Mouse (Mus musculus): ENCODE results near the gene Gm11213.

DNA sequence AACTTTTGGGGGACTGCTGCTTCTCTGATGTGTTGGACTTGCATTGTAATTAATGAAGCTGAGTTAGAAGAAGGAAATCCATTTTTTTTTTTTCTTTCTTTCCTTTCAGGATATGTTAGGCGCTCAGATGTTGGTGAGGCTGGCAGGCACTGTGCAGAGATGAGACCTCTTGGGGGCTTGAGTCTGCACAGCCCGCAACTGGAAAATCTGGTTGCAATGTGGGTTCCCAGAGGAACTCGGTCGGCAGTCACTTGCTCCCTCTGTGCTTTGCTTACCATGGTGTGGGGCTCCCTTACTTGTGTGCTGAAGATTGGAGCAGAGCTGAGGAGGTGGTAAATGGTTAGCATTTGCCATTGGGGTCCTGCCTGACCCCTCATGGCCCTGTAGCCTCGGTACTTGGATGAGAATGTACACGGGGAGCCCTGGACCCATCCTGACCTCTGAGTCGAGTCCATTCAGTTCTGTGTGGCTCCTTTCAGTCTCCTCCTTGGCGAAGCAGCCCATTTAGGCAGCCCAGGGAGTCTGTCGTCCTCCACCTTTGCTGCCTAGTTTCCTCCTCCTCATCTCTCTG is 45.8 kb downstream of the Gm11213 start:
- TF ChIP-seq EP300 (IDR thresholded peaks at IDR 0.05; ENCODE audit: low read depth) (no peak), CTCF (IDR thresholded peaks at IDR 0.05; ENCODE audit: low read depth) (no peak)
